Comparison of ENCODE assay signal across 8 mouse cellular contexts in genomic region chr9:57537728-57538181, GRCm38 (mm10). TPM values are rescaled to one million over a fixed set of nuclear protein-coding genes. Genes with fewer than 3 reads are reported as not detected.
A peak's percentile ranks its signal among the peaks of the same experiment; 100 is the strongest.
DNase-seq lines count a peak whose midpoint lies in the region; ATAC-seq and TF ChIP-seq lines count a peak whose summit lies in the region.

No protein-coding gene starts in this region.

- peak; percentile 68 for ATAC-seq in embryonic facial prominence, embryonic 11.5 days (replicated peaks; ENCODE audit: insufficient number of reproducible peaks, low FRiP score, low TSS enrichment, low read depth)
- peak; percentile 44 for ATAC-seq in intestine, postnatal 0 days

- peak overlapping the region; percentile 66 for H3K4me3 ChIP-seq in C2C12 (ENCODE audit: insufficient read depth, poor library complexity, severe bottlenecking)
- H3K4me3 ChIP-seq in embryonic facial prominence, embryonic 11.5 days (ENCODE audit: low read depth, low read length): peak overlapping the region; percentile 81
- H3K4me3 ChIP-seq in intestine, postnatal 0 days (ENCODE audit: low read depth, low read length): peak overlapping the region; percentile 85
- peak overlapping the region; percentile 90 for H3K4me3 ChIP-seq in myocyte

- no peak for TF ChIP-seq CTCF in C2C12 (IDR thresholded peaks at IDR 0.05; ENCODE audit: control insufficient read depth, insufficient read depth, insufficient read length)
- TF ChIP-seq CTCF in intestine, postnatal 0 days (IDR thresholded peaks at IDR 0.05; ENCODE audit: low read depth): no peak

- H3K9ac ChIP-seq in embryonic facial prominence, embryonic 11.5 days (replicated peaks; ENCODE audit: low read length): peak overlapping the region; percentile 87
- H3K9ac ChIP-seq in intestine, postnatal 0 days (ENCODE audit: low read depth, low read length): peak overlapping the region; percentile 81

- H3K79me3 ChIP-seq in C2C12 (ENCODE audit: low read depth): peaks cover 9% of the 10 kb centered on the region

- no peaks in the 10 kb centered on the region for H3K9me3 ChIP-seq in embryonic facial prominence, embryonic 11.5 days (replicated peaks; ENCODE audit: control insufficient read depth, low read length)
- H3K9me3 ChIP-seq in intestine, postnatal 0 days (ENCODE audit: control insufficient read depth): no peaks in the 10 kb centered on the region

- peak overlapping the region; percentile 23 for H3K27ac ChIP-seq in embryonic facial prominence, embryonic 11.5 days (replicated peaks; ENCODE audit: low read depth, low read length)
- peak overlapping the region; percentile 73 for H3K27ac ChIP-seq in intestine, postnatal 0 days (ENCODE audit: low read depth, low read length)

- no peak for TF ChIP-seq POLR2A in myocyte (IDR thresholded peaks at IDR 0.05; ENCODE audit: insufficient read length, low read depth)

- 0% methylated on average over 23 of the region's 24 CpGs for WGBS in embryonic facial prominence, embryonic 11.5 days
- under 1% methylated on average over 24 of the region's 24 CpGs for WGBS in intestine, postnatal 0 days

- peak overlapping the region; percentile 76 for H3K4me2 ChIP-seq in embryonic facial prominence, embryonic 11.5 days (ENCODE audit: low read depth, low read length)
- H3K4me2 ChIP-seq in intestine, postnatal 0 days (replicated peaks; ENCODE audit: low read depth): peak overlapping the region; percentile 95
- peak overlapping the region; percentile 82 for H3K4me2 ChIP-seq in myocyte (ENCODE audit: low read depth)

- DNase-seq in gastrocnemius, postnatal 10 days: peak; percentile 38
- DNase-seq in gastrocnemius, postnatal 25 days: no peak
- peak; percentile 4 for DNase-seq in embryonic facial prominence, embryonic 11.5 days (ENCODE audit: low spot score)
- no peak for DNase-seq in cerebellum, adult 9-10 months
- no peak for DNase-seq in layer of hippocampus, postnatal 36 days

- H3K4me1 ChIP-seq in embryonic facial prominence, embryonic 11.5 days (ENCODE audit: control insufficient read depth, insufficient read depth, low read length): no peaks in the 10 kb centered on the region
- H3K4me1 ChIP-seq in intestine, postnatal 0 days (replicated peaks; ENCODE audit: control insufficient read depth, insufficient read depth, low read length): 0 out of 2 replicates have a peak, but pooled peaks cover 4% of the 10 kb centered on the region

- H3ac ChIP-seq in C2C12 (ENCODE audit: control insufficient read depth, insufficient read length, low read depth) (peak overlapping the region; percentile 86), myocyte (ENCODE audit: control insufficient read depth, insufficient read length) (peak overlapping the region; percentile 69)

- peaks cover 16% of the 10 kb centered on the region for H3K79me2 ChIP-seq in C2C12 (ENCODE audit: control insufficient read depth, insufficient read depth)
- H3K79me2 ChIP-seq in myocyte (ENCODE audit: control insufficient read depth, insufficient read depth): peaks cover 8% of the 10 kb centered on the region

- H3K27me3 ChIP-seq in C2C12 (ENCODE audit: control insufficient read depth, insufficient read depth, insufficient read length): no peaks in the 10 kb centered on the region
- H3K27me3 ChIP-seq in embryonic facial prominence, embryonic 11.5 days (ENCODE audit: control insufficient read depth, insufficient read depth, low read length): no peaks in the 10 kb centered on the region
- H3K27me3 ChIP-seq in intestine, postnatal 0 days (replicated peaks; ENCODE audit: control insufficient read depth, insufficient read depth, low read length): no peaks in the 10 kb centered on the region
- no peaks in the 10 kb centered on the region for H3K27me3 ChIP-seq in myocyte (ENCODE audit: control insufficient read depth, insufficient read depth, insufficient read length)

- peaks cover 53% of the 10 kb centered on the region for H3K36me3 ChIP-seq in C2C12 (ENCODE audit: control insufficient read depth, insufficient read depth)
- H3K36me3 ChIP-seq in embryonic facial prominence, embryonic 11.5 days (replicated peaks; ENCODE audit: control insufficient read depth, insufficient read depth, low read depth, low read length): peaks cover 2% of the 10 kb centered on the region; the same call in 1 of the 2 replicates
- peaks cover 27% of the 10 kb centered on the region for H3K36me3 ChIP-seq in intestine, postnatal 0 days (ENCODE audit: control insufficient read depth, insufficient read depth)
- H3K36me3 ChIP-seq in myocyte (ENCODE audit: control insufficient read depth, insufficient read depth): peaks cover 10% of the 10 kb centered on the region

TF ChIP-seq in C2C12, 6 proteins besides CTCF, POLR2A, EP300 and RAD21:
- TF ChIP-seq MYOD1 (IDR thresholded peaks at IDR 0.05; ENCODE audit: control insufficient read depth, insufficient read length, low read depth): no peak
- no peak for TF ChIP-seq MAX (IDR thresholded peaks at IDR 0.05)
- no peak for TF ChIP-seq MYOG (IDR thresholded peaks at IDR 0.05; ENCODE audit: control insufficient read depth, extremely low read depth, insufficient read length)
- TF ChIP-seq CEBPB (IDR thresholded peaks at IDR 0.05; ENCODE audit: low read depth): no peak
- TF ChIP-seq USF1 (IDR thresholded peaks at IDR 0.05; ENCODE audit: low read depth): no peak
- no peak for TF ChIP-seq FOSL1 (IDR thresholded peaks at IDR 0.05; ENCODE audit: insufficient read depth, low read length, poor library complexity, severe bottlenecking)

TF ChIP-seq in myocyte, 11 proteins besides CTCF, POLR2A, EP300 and RAD21:
- TF ChIP-seq POLR2AphosphoS2 (IDR thresholded peaks at IDR 0.05; ENCODE audit: insufficient read length, low read depth) (peak; percentile 62), CEBPB (IDR thresholded peaks at IDR 0.05; ENCODE audit: insufficient read depth, poor library complexity, severe bottlenecking) (no peak), MYOD1 (IDR thresholded peaks at IDR 0.05; ENCODE audit: control insufficient read depth in 1 of 3, insufficient read length in 2 of 3, low read depth in 2 of 3) (no peak)

RNA-seq across cellular contexts. Expression of gene Fam219b, which starts 0.4 kb away (rescaled TPM):
- 1 to 10 TPM; 9.1 to 9.2 TPM for total RNA-seq in gastrocnemius, postnatal 10 days (2021)
- total RNA-seq in gastrocnemius, postnatal 25 days (2021): 1 to 10 TPM; 3.3 to 5.6 TPM
- polyA plus RNA-seq in C2C12 (2012; fragmentation: generic; extraction: Trizol) (20.9 TPM), myocyte (2012; fragmentation: generic; extraction: Trizol) (14.4 TPM)
- 15.3 and 15.8 TPM in 2 replicates for polyA plus RNA-seq in embryonic facial prominence, embryonic 11.5 days (2014; fragmentation: Nextera tagmentation; extraction: Ambion mirVana)
- polyA plus RNA-seq in intestine, postnatal 0 days (2015; fragmentation: Nextera tagmentation; extraction: Ambion mirVana): 6.9 and 7.8 TPM in 2 replicates
- 10 to 100 TPM; 18.7 to 19.2 TPM for total RNA-seq in layer of hippocampus, postnatal 36 days (2021)

RNA-seq across cellular contexts. Expression of gene Mpi, which starts 14.8 kb away (rescaled TPM):
- total RNA-seq in gastrocnemius, postnatal 10 days (2021): 10 to 100 TPM; 87.2 to 96.9 TPM
- 10 to 100 TPM; 75.1 to 87.6 TPM for total RNA-seq in gastrocnemius, postnatal 25 days (2021)
- polyA plus RNA-seq in C2C12 (2012; fragmentation: generic; extraction: Trizol) (35.7 TPM), myocyte (2012; fragmentation: generic; extraction: Trizol) (89.6 TPM)
- polyA plus RNA-seq in embryonic facial prominence, embryonic 11.5 days (2014; fragmentation: Nextera tagmentation; extraction: Ambion mirVana): 41.5 and 42.9 TPM in 2 replicates
- 22.8 and 27.5 TPM in 2 replicates for polyA plus RNA-seq in intestine, postnatal 0 days (2015; fragmentation: Nextera tagmentation; extraction: Ambion mirVana)
- 10 to 100 TPM; 65.9 to 66.3 TPM for total RNA-seq in layer of hippocampus, postnatal 36 days (2021)

RNA-seq across cellular contexts. Expression of gene Cox5a, which starts 16.7 kb away (rescaled TPM):
- total RNA-seq in gastrocnemius, postnatal 10 days (2021): 1,000 to 10,000 TPM in 1 of 2 experiments, 100 to 1,000 TPM in 1; 862 to 1,077 TPM
- total RNA-seq in gastrocnemius, postnatal 25 days (2021): 1,000 to 10,000 TPM; 1,447 to 1,511 TPM
- 630 TPM for polyA plus RNA-seq in C2C12 (2012; fragmentation: generic; extraction: Trizol)
- 585 and 615 TPM in 2 replicates for polyA plus RNA-seq in embryonic facial prominence, embryonic 11.5 days (2014; fragmentation: Nextera tagmentation; extraction: Ambion mirVana)
- 1,449 and 1,523 TPM in 2 replicates for polyA plus RNA-seq in intestine, postnatal 0 days (2015; fragmentation: Nextera tagmentation; extraction: Ambion mirVana)
- polyA plus RNA-seq in myocyte (2012; fragmentation: generic; extraction: Trizol): 780 TPM
- 100 to 1,000 TPM; 387 to 406 TPM for total RNA-seq in layer of hippocampus, postnatal 36 days (2021)

RNA-seq across cellular contexts. Expression of gene Scamp2, which starts 23.0 kb away (rescaled TPM):
- total RNA-seq in gastrocnemius, postnatal 10 days (2021): 10 to 100 TPM; 52.5 to 56.3 TPM
- total RNA-seq in gastrocnemius, postnatal 25 days (2021): 10 to 100 TPM; 31.3 to 36.9 TPM
- polyA plus RNA-seq in C2C12 (2012; fragmentation: generic; extraction: Trizol): 22.5 TPM
- 49.9 and 50.2 TPM in 2 replicates for polyA plus RNA-seq in embryonic facial prominence, embryonic 11.5 days (2014; fragmentation: Nextera tagmentation; extraction: Ambion mirVana)
- 90.2 and 92.3 TPM in 2 replicates for polyA plus RNA-seq in intestine, postnatal 0 days (2015; fragmentation: Nextera tagmentation; extraction: Ambion mirVana)
- 38.3 TPM for polyA plus RNA-seq in myocyte (2012; fragmentation: generic; extraction: Trizol)
- total RNA-seq in layer of hippocampus, postnatal 36 days (2021): 10 to 100 TPM; 24.6 to 25.5 TPM

RNA-seq across cellular contexts. Expression of gene Rpp25, which starts 33.9 kb away (rescaled TPM):
- not detected for total RNA-seq in gastrocnemius, postnatal 10 days (2021)
- not detected for total RNA-seq in gastrocnemius, postnatal 25 days (2021)
- polyA plus RNA-seq in C2C12 (2012; fragmentation: generic; extraction: Trizol) (0.55 TPM), myocyte (2012; fragmentation: generic; extraction: Trizol) (0.11 TPM)
- 0.91 and 2.1 TPM in 2 replicates for polyA plus RNA-seq in embryonic facial prominence, embryonic 11.5 days (2014; fragmentation: Nextera tagmentation; extraction: Ambion mirVana)
- 3.2 and 4.8 TPM in 2 replicates for polyA plus RNA-seq in intestine, postnatal 0 days (2015; fragmentation: Nextera tagmentation; extraction: Ambion mirVana)
- 1 to 10 TPM; 9.4 to 9.9 TPM for total RNA-seq in layer of hippocampus, postnatal 36 days (2021)

Comparison
In these comparisons a context has a peak if more than half of its experiments do, and no peak if none do; other contexts are left out.
1. DNase-seq: peak in gastrocnemius, postnatal 10 days (single experiment) and embryonic facial prominence, embryonic 11.5 days (single experiment); none in gastrocnemius, postnatal 25 days (single experiment), cerebellum, adult 9-10 months (single experiment) and layer of hippocampus, postnatal 36 days (0 of 2).
2. Peak in every context shown above with its lines, with median percentiles within 50 percentile points of each other: H3K4me3 ChIP-seq and H3K4me2 ChIP-seq.